Mouse (Mus musculus): ENCODE measurements around the gene Cdh23. TPM values are rescaled to one million over a fixed set of nuclear protein-coding genes. Genes with fewer than 3 reads are reported as not detected.

Cdh23 gene
- polyA plus RNA-seq, 1 experiment from 2014 or later: 2.0 TPM

GRCm38 (mm10) chr10:60737169-60737728, 41.0 kb upstream of the Cdh23 start:
- Histone ChIP-seq H3K36me3 (ENCODE audit: control insufficient read depth, insufficient read depth, low read length) (no peaks in the 10 kb centered on the region), H3K27me3 (replicated peaks; ENCODE audit: control insufficient read depth, insufficient read depth, low read length) (no peaks in the 10 kb centered on the region), H3K4me3 (ENCODE audit: low read depth, low read length) (no peak overlapping the region), H3K4me1 (ENCODE audit: control insufficient read depth, insufficient read depth, low read length) (no peaks in the 10 kb centered on the region), H3K9ac (ENCODE audit: low read length) (no peak overlapping the region), H3K4me2 (ENCODE audit: low read length) (no peak overlapping the region), H3K27ac (ENCODE audit: low read depth, low read length) (no peak overlapping the region), H3K9me3 (replicated peaks; ENCODE audit: control insufficient read depth, low read length) (no peaks in the 10 kb centered on the region)
- DNase-seq (ENCODE audit: low spot score): no peak
- ATAC-seq: no peak
- WGBS: 75% methylated on average over 11 of the region's 11 CpGs

GRCm38 (mm10) chr10:60735737-60736136, 39.4 kb upstream of the Cdh23 start:
- WGBS: 100% methylated on average over 1 of the region's 1 CpGs
- H3K9me3 ChIP-seq (replicated peaks; ENCODE audit: control insufficient read depth, low read length): no peaks in the 10 kb centered on the region
- no peak overlapping the region for H3K9ac ChIP-seq (ENCODE audit: low read length)

GRCm38 (mm10) chr10:60733471-60733870, 37.2 kb upstream of the Cdh23 start:
- WGBS: 86% methylated on average over 8 of the region's 8 CpGs
- ATAC-seq (no peak), DNase-seq (ENCODE audit: low spot score) (no peak)
- Histone ChIP-seq H3K4me2 (ENCODE audit: low read length) (no peak overlapping the region), H3K27ac (ENCODE audit: low read depth, low read length) (no peak overlapping the region), H3K4me1 (ENCODE audit: control insufficient read depth, insufficient read depth, low read length) (no peaks in the 10 kb centered on the region), H3K4me3 (ENCODE audit: low read depth, low read length) (no peak overlapping the region), H3K36me3 (ENCODE audit: control insufficient read depth, insufficient read depth, low read length) (no peaks in the 10 kb centered on the region), H3K9me3 (replicated peaks; ENCODE audit: control insufficient read depth, low read length) (no peaks in the 10 kb centered on the region), H3K27me3 (replicated peaks; ENCODE audit: control insufficient read depth, insufficient read depth, low read length) (no peaks in the 10 kb centered on the region), H3K9ac (ENCODE audit: low read length) (no peak overlapping the region)

More at GRCm38 (mm10) chr10:60735737-60736136, 39.4 kb upstream of the Cdh23 start:
- Histone ChIP-seq H3K27ac (ENCODE audit: low read depth, low read length) (no peak overlapping the region), H3K4me2 (ENCODE audit: low read length) (no peak overlapping the region), H3K4me3 (ENCODE audit: low read depth, low read length) (no peak overlapping the region), H3K4me1 (ENCODE audit: control insufficient read depth, insufficient read depth, low read length) (no peaks in the 10 kb centered on the region), H3K27me3 (replicated peaks; ENCODE audit: control insufficient read depth, insufficient read depth, low read length) (no peaks in the 10 kb centered on the region), H3K36me3 (ENCODE audit: control insufficient read depth, insufficient read depth, low read length) (no peaks in the 10 kb centered on the region)
- DNase-seq (ENCODE audit: low spot score): no peak
- no peak for ATAC-seq

- Histone ChIP-seq H3K9ac (ENCODE audit: low read length) (no peak overlapping the region), H3K27me3 (replicated peaks; ENCODE audit: control insufficient read depth, insufficient read depth, low read length) (no peaks in the 10 kb centered on the region), H3K36me3 (ENCODE audit: control insufficient read depth, insufficient read depth, low read length) (no peaks in the 10 kb centered on the region), H3K4me1 (ENCODE audit: control insufficient read depth, insufficient read depth, low read length) (no peaks in the 10 kb centered on the region), H3K9me3 (replicated peaks; ENCODE audit: control insufficient read depth, low read length) (no peaks in the 10 kb centered on the region), H3K4me2 (ENCODE audit: low read length) (no peak overlapping the region), H3K27ac (ENCODE audit: low read depth, low read length) (peak overlapping the region; percentile 34; the same call in 1 of the 2 replicates), H3K4me3 (ENCODE audit: low read depth, low read length) (no peak overlapping the region)
- DNase-seq (ENCODE audit: low spot score): no peak
- ATAC-seq: no peak
- WGBS: 30% methylated on average over 2 of the region's 2 CpGs
Measured at GRCm38 (mm10) chr10:60732397-60732861, 36.1 kb upstream of the Cdh23 start.

GRCm38 (mm10) chr10:60731742-60732141, 35.5 kb upstream of the Cdh23 start:
- ATAC-seq: no peak
- 5% methylated on average over 5 of the region's 5 CpGs for WGBS

GRCm38 (mm10) chr10:60727301-60727700, 31.0 kb upstream of the Cdh23 start:
- Histone ChIP-seq H3K9ac (ENCODE audit: low read length) (no peak overlapping the region), H3K4me1 (ENCODE audit: control insufficient read depth, insufficient read depth, low read length) (no peaks in the 10 kb centered on the region), H3K36me3 (ENCODE audit: control insufficient read depth, insufficient read depth, low read length) (no peaks in the 10 kb centered on the region), H3K4me3 (ENCODE audit: low read depth, low read length) (no peak overlapping the region), H3K9me3 (replicated peaks; ENCODE audit: control insufficient read depth, low read length) (no peaks in the 10 kb centered on the region), H3K27me3 (replicated peaks; ENCODE audit: control insufficient read depth, insufficient read depth, low read length) (no peaks in the 10 kb centered on the region), H3K27ac (ENCODE audit: low read depth, low read length) (no peak overlapping the region), H3K4me2 (ENCODE audit: low read length) (no peak overlapping the region)
- DNase-seq (ENCODE audit: low spot score) (no peak), ATAC-seq (no peak)
- WGBS: 47% methylated on average over 5 of the region's 5 CpGs

More at GRCm38 (mm10) chr10:60731742-60732141, 35.5 kb upstream of the Cdh23 start:
- H3K27me3 ChIP-seq (replicated peaks; ENCODE audit: control insufficient read depth, insufficient read depth, low read length): no peaks in the 10 kb centered on the region
- no peak overlapping the region for H3K4me3 ChIP-seq (ENCODE audit: low read depth, low read length)
- no peaks in the 10 kb centered on the region for H3K9me3 ChIP-seq (replicated peaks; ENCODE audit: control insufficient read depth, low read length)
- DNase-seq (ENCODE audit: low spot score): peak; percentile 38
- H3K9ac ChIP-seq (ENCODE audit: low read length): no peak overlapping the region
- H3K27ac ChIP-seq (ENCODE audit: low read depth, low read length): peak overlapping the region; percentile 34; the same call in 1 of the 2 replicates
- no peaks in the 10 kb centered on the region for H3K36me3 ChIP-seq (ENCODE audit: control insufficient read depth, insufficient read depth, low read length)
- H3K4me1 ChIP-seq (ENCODE audit: control insufficient read depth, insufficient read depth, low read length): no peaks in the 10 kb centered on the region
- no peak overlapping the region for H3K4me2 ChIP-seq (ENCODE audit: low read length)

- no peak overlapping the region for H3K27ac ChIP-seq (ENCODE audit: low read depth, low read length)
- ATAC-seq (no peak), DNase-seq (ENCODE audit: low spot score) (no peak)
- 68% methylated on average over 3 of the region's 3 CpGs for WGBS
- no peaks in the 10 kb centered on the region for H3K36me3 ChIP-seq (ENCODE audit: control insufficient read depth, insufficient read depth, low read length)
- no peak overlapping the region for H3K4me2 ChIP-seq (ENCODE audit: low read length)
- no peaks in the 10 kb centered on the region for H3K27me3 ChIP-seq (replicated peaks; ENCODE audit: control insufficient read depth, insufficient read depth, low read length)
- no peaks in the 10 kb centered on the region for H3K9me3 ChIP-seq (replicated peaks; ENCODE audit: control insufficient read depth, low read length)
- no peak overlapping the region for H3K9ac ChIP-seq (ENCODE audit: low read length)
- H3K4me3 ChIP-seq (ENCODE audit: low read depth, low read length): no peak overlapping the region
- H3K4me1 ChIP-seq (ENCODE audit: control insufficient read depth, insufficient read depth, low read length): no peaks in the 10 kb centered on the region
Measured at GRCm38 (mm10) chr10:60726896-60727295, 30.6 kb upstream of the Cdh23 start.

- no peak for ATAC-seq
- no peak overlapping the region for H3K9ac ChIP-seq (ENCODE audit: low read length)
Measured at GRCm38 (mm10) chr10:60724496-60724895, 28.2 kb upstream of the Cdh23 start.

GRCm38 (mm10) chr10:60723345-60723744, 27.1 kb upstream of the Cdh23 start:
- Histone ChIP-seq H3K9me3 (replicated peaks; ENCODE audit: control insufficient read depth, low read length) (no peaks in the 10 kb centered on the region), H3K4me3 (ENCODE audit: low read depth, low read length) (no peak overlapping the region), H3K36me3 (ENCODE audit: control insufficient read depth, insufficient read depth, low read length) (no peaks in the 10 kb centered on the region), H3K9ac (ENCODE audit: low read length) (no peak overlapping the region), H3K27ac (ENCODE audit: low read depth, low read length) (no peak overlapping the region), H3K4me1 (ENCODE audit: control insufficient read depth, insufficient read depth, low read length) (peaks cover 7% of the 10 kb centered on the region; the same call in 1 of the 2 replicates), H3K27me3 (replicated peaks; ENCODE audit: control insufficient read depth, insufficient read depth, low read length) (no peaks in the 10 kb centered on the region), H3K4me2 (ENCODE audit: low read length) (no peak overlapping the region)
- WGBS: 29% methylated on average over 1 of the region's 1 CpGs
- no peak for DNase-seq (ENCODE audit: low spot score)
- no peak for ATAC-seq

More at GRCm38 (mm10) chr10:60724496-60724895, 28.2 kb upstream of the Cdh23 start:
- no peaks in the 10 kb centered on the region for H3K36me3 ChIP-seq (ENCODE audit: control insufficient read depth, insufficient read depth, low read length)
- no peak overlapping the region for H3K27ac ChIP-seq (ENCODE audit: low read depth, low read length)
- H3K4me3 ChIP-seq (ENCODE audit: low read depth, low read length): no peak overlapping the region
- no peaks in the 10 kb centered on the region for H3K27me3 ChIP-seq (replicated peaks; ENCODE audit: control insufficient read depth, insufficient read depth, low read length)
- H3K4me2 ChIP-seq (ENCODE audit: low read length): no peak overlapping the region
- WGBS: 64% methylated on average over 6 of the region's 6 CpGs
- no peaks in the 10 kb centered on the region for H3K9me3 ChIP-seq (replicated peaks; ENCODE audit: control insufficient read depth, low read length)
- no peak for DNase-seq (ENCODE audit: low spot score)
- peaks cover 7% of the 10 kb centered on the region; the same call in 1 of the 2 replicates for H3K4me1 ChIP-seq (ENCODE audit: control insufficient read depth, insufficient read depth, low read length)
